Comparison of ENCODE assay signal across 25 mouse cellular contexts in genomic region chr7:64723313-64723712, GRCm38 (mm10).
"Had no signal": no experiment of that assay in that cellular context is flagged by ENCODE, and none has a peak within 500 bp of the region (broad histone marks: within the 10 kb centered on the region; RNA-seq: fewer than 3 reads in every experiment).

No protein-coding gene starts in this region.

- H3K36me3 ChIP-seq: kidney, embryonic 15.5 days; limb, embryonic 12.5 days; limb, embryonic 15.5 days; midbrain, embryonic 10.5 days; midbrain, embryonic 13.5 days; stomach, embryonic 15.5 days had no signal

- ATAC-seq: liver, postnatal 0 days; lung, postnatal 0 days; midbrain, embryonic 13.5 days; midbrain, embryonic 16.5 days had no signal

- H3K4me1 ChIP-seq: kidney, embryonic 15.5 days; limb, embryonic 12.5 days; limb, embryonic 15.5 days; megakaryocyte, embryonic 14.5 days; stomach, embryonic 15.5 days had no signal

- H3K4me2 ChIP-seq: kidney, embryonic 15.5 days; limb, embryonic 12.5 days; limb, embryonic 15.5 days; liver, embryonic 11.5 days; lung, embryonic 14.5 days; midbrain, embryonic 13.5 days; neural tube, embryonic 13.5 days; stomach, embryonic 15.5 days had no signal

- H3K27me3 ChIP-seq: kidney, embryonic 15.5 days; limb, embryonic 12.5 days; limb, embryonic 15.5 days; megakaryocyte, embryonic 14.5 days; midbrain, embryonic 13.5 days; neural tube, embryonic 13.5 days; stomach, embryonic 15.5 days had no signal

- DNase-seq: kidney, adult 11 months; kidney, adult 8-10 months; kidney, postnatal 10 days; kidney, postnatal 36 days; left cerebral cortex, postnatal 4 days; liver, postnatal 0 days; lung, embryonic 14.5 days; retina, postnatal 1 day; right cerebral cortex, postnatal 14 days; right cerebral cortex, postnatal 4 days; thymus, postnatal 25 days had no signal

- H3K4me3 ChIP-seq: kidney, embryonic 15.5 days; limb, embryonic 12.5 days; limb, embryonic 15.5 days; megakaryocyte, embryonic 14.5 days; midbrain, embryonic 10.5 days; midbrain, embryonic 13.5 days; myocyte; neural tube, embryonic 13.5 days; stomach, embryonic 15.5 days had no signal

- H3K9ac ChIP-seq: kidney, embryonic 15.5 days; limb, embryonic 12.5 days; limb, embryonic 15.5 days; liver, embryonic 14.5 days; liver, postnatal 0 days; lung, embryonic 14.5 days; midbrain, embryonic 13.5 days; neural tube, embryonic 13.5 days; stomach, embryonic 15.5 days had no signal

- H3K27ac ChIP-seq: kidney, embryonic 15.5 days; limb, embryonic 12.5 days; limb, embryonic 15.5 days; liver, embryonic 14.5 days; macrophage; midbrain, embryonic 10.5 days; midbrain, embryonic 13.5 days; neural tube, embryonic 13.5 days; stomach, embryonic 15.5 days had no signal

- H3K9me3 ChIP-seq: kidney, embryonic 15.5 days; limb, embryonic 12.5 days; limb, embryonic 15.5 days; midbrain, embryonic 10.5 days; midbrain, embryonic 13.5 days; neural tube, embryonic 13.5 days; stomach, embryonic 15.5 days had no signal
